Mouse (Mus musculus): ENCODE measurements at regions not wholly inside any gene's neighbourhood (a gene's known extent, or its start where the extent isn't known, plus 50 kb on each side); places are given as distances from the start of the nearest gene placed in this dataset.

DNA sequence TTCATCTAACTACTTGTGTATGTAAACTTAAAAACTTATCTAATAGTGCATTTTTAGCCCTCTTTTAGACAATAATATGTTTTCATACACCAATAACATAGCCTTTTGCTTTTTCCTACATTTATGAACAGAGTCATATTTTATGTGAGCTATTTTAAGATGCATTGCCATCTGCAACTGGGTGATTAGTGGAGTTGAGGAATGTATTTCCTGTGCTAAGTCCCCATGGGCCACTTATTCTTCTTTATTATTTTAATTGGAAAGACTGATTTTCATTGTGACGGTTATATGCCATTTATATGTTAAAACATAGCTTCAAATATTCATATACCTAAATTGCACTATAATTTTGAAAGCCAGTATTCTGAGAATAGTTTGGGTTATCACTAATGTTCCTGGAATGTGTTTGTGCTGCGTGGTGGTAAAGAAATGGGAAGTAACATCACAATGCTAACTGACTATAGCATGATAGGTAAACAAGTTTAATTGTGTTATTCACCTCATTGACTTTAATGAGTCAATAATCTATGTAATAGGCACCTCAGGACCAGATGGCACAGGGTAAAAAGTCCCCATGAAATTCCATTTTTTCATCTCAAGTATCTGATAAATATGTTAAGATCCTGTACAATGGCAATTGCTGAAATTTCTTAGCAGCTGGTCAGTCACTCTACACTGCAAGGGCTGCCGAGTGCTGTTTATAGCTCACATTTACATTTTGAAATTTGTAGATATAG lies 1671.5 kb downstream of the Efnb2 start:
- no peak overlapping the region for H3K4me3 ChIP-seq (replicated peaks)
- no peaks in the 10 kb centered on the region for H3K36me3 ChIP-seq
- no peak overlapping the region for H3K27ac ChIP-seq
- H3K9me3 ChIP-seq: no peaks in the 10 kb centered on the region
- WGBS: 81% methylated on average over 3 of the region's 3 CpGs
- H3K9ac ChIP-seq: no peak overlapping the region
- no peaks in the 10 kb centered on the region for H3K4me1 ChIP-seq (replicated peaks)
- H3K4me2 ChIP-seq (replicated peaks): no peak overlapping the region
- no peak for ATAC-seq
- no peaks in the 10 kb centered on the region for H3K27me3 ChIP-seq (replicated peaks)

DNA sequence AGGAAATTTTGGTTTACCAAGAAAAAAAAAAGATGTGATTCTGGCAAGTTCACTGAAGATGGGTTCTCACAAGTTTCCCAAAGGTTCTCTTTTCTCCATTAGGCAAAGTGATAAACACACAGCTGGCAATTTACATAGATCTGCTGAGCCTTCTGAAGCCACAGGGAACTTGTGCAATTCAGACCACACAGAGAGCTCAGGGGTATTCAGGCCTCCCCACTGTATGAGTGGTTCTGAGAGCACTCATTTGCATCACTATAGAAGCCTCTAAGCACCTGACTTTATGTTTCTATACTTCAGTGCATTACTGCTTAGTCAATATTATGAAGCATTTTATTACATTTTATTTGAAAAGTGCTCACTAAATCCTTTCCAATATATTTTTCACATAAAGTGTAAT lies 1687.1 kb downstream of the Efnb2 start:
- Histone ChIP-seq H3K27me3 (replicated peaks) (no peaks in the 10 kb centered on the region), H3K4me2 (replicated peaks) (no peak overlapping the region), H3K4me1 (replicated peaks) (no peaks in the 10 kb centered on the region), H3K9ac (no peak overlapping the region), H3K27ac (no peak overlapping the region), H3K4me3 (replicated peaks) (no peak overlapping the region), H3K36me3 (no peaks in the 10 kb centered on the region), H3K9me3 (no peaks in the 10 kb centered on the region)
- no peak for ATAC-seq

DNA sequence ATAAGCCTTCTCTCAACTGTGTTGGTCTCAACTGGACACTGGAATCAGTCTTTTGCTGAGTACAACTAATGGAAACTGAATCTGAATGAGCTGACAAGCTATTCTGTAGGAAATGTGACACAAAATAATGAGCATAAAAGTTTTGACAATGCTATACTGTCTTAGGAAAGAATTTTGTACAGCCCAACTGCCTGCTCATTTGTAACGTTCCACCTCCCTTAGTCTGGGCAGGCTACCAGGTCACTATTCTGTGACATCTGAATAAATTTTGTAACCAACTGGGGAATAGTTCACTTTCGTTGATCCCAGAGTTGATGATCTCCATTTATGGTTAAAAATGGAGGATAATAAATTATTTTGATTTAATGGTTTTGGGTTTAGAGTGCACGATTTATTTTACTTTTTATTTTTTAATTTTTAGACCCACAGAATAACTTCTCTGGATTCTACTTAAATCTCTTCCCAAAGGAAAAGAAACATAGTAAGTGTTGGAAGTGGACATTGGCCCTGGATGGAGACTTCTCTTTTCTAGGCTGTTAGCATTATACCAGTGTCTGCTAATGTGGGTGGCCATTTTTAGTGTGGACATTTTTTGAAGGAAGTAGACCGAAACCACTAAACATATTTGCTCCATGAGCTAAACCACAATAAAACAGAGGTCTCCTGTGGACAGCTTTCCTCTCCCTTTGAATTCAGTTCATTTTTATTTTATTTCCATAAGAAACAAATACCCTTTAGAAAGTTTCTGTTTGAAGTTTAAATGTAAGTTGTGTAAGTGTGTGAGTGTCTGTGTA lies 1697.8 kb downstream of the Efnb2 start:
- Histone ChIP-seq H3K4me3 (replicated peaks) (no peak overlapping the region), H3K27ac (no peak overlapping the region), H3K9ac (no peak overlapping the region), H3K27me3 (replicated peaks) (no peaks in the 10 kb centered on the region), H3K4me2 (replicated peaks) (no peak overlapping the region), H3K36me3 (no peaks in the 10 kb centered on the region), H3K4me1 (replicated peaks) (no peaks in the 10 kb centered on the region), H3K9me3 (no peaks in the 10 kb centered on the region)
- WGBS: 72% methylated on average over 4 of the region's 4 CpGs
- no peak for ATAC-seq

DNA sequence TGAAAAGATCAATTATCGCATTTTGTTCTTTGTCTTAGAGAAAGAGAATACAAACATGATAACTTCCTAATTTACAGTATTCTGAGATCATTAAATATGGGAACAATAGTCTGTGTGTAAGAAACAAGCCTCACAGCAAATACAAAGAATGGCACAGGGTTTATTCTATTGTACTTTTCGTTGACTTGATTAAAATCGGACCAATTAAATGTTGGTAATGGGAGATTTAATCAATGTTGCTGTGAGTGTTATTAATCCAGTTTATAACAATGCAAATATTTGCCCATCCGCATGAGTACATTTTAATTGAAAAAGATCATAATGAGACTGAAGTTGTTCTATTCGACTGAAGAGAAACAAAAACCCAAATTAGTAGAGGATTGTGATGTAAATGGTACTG lies 1703.0 kb downstream of the Efnb2 start:
- Histone ChIP-seq H3K4me1 (replicated peaks) (no peaks in the 10 kb centered on the region), H3K27me3 (replicated peaks) (no peaks in the 10 kb centered on the region), H3K4me2 (replicated peaks) (no peak overlapping the region), H3K4me3 (replicated peaks) (no peak overlapping the region), H3K9ac (no peak overlapping the region), H3K36me3 (no peaks in the 10 kb centered on the region), H3K9me3 (no peaks in the 10 kb centered on the region), H3K27ac (no peak overlapping the region)
- no peak for ATAC-seq
- WGBS: 88% methylated on average over 5 of the region's 5 CpGs

DNA sequence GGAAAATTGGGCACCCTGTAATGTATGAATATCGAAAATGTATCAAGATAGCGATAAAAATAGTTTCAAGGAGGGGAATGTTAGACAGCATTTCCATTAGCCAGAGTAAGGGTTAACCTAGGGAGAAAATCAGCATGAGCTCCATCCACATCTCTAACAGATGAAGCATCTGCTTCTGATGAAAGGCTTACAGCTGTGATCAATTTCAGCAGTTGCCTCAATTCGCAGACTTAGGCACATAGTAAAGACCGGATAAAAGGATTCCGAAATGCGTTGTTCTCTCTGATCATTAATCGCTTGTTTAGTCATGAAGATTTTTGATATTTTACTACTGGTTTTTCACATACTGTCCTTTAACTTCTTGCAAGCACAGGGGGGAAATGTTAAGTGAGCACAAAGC lies 1706.8 kb downstream of the Efnb2 start:
- H3K27ac ChIP-seq: no peak overlapping the region
- 82% methylated on average over 7 of the region's 7 CpGs for WGBS
- no peaks in the 10 kb centered on the region for H3K36me3 ChIP-seq
- no peaks in the 10 kb centered on the region for H3K4me1 ChIP-seq (replicated peaks)
- H3K4me3 ChIP-seq (replicated peaks): no peak overlapping the region
- no peak for ATAC-seq
- H3K4me2 ChIP-seq (replicated peaks): no peak overlapping the region
- no peaks in the 10 kb centered on the region for H3K9me3 ChIP-seq
- H3K27me3 ChIP-seq (replicated peaks): no peaks in the 10 kb centered on the region
- no peak overlapping the region for H3K9ac ChIP-seq

DNA sequence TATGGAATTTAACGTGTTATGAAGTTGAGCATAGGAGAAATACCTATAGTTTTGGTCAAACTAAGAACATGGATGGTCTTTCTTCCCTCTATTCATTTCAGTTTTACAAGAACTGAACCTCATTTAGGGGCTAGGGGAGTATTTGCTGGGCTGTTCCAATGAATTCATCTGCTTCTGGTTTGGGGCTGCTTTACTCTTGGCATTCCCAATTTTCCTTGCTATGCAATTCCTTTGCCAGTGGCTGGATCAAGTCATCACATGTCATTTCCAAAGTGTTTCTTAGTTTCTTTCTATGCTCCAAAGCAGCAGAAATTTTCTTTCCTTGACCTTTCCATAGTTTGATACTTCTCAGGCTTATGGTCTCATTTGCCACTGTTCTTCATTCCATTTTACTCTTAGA lies 1738.6 kb downstream of the Efnb2 start:
- Histone ChIP-seq H3K9me3 (no peaks in the 10 kb centered on the region), H3K27me3 (replicated peaks) (no peaks in the 10 kb centered on the region), H3K4me1 (replicated peaks) (no peaks in the 10 kb centered on the region), H3K36me3 (no peaks in the 10 kb centered on the region), H3K9ac (no peak overlapping the region), H3K4me3 (replicated peaks) (no peak overlapping the region), H3K27ac (no peak overlapping the region), H3K4me2 (replicated peaks) (no peak overlapping the region)
- no peak for ATAC-seq
- 81% methylated on average over 1 of the region's 1 CpGs for WGBS

DNA sequence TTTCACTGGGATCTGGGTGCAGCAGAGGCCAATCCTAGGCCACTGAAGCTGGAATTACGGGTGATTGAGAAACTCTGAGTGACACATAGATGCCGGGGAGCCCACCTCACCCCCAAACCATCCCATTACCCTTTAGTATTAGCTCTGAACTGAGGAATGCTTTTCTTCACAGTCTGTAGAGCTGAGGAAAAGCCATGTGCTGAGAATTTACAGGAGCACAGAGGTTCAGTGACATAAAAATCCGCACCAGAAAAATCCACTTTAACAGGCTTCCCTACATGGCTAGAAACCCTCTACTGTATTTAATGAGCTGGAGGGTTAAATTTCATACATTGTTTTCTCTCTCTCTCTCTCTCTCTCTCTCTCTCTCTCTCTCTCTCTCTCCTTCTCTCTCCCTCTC lies 1753.4 kb downstream of the Efnb2 start:
- H3K27me3 ChIP-seq (replicated peaks): no peaks in the 10 kb centered on the region
- no peak overlapping the region for H3K9ac ChIP-seq
- no peak overlapping the region for H3K27ac ChIP-seq
- H3K4me2 ChIP-seq (replicated peaks): no peak overlapping the region
- 70% methylated on average over 3 of the region's 3 CpGs for WGBS
- no peaks in the 10 kb centered on the region for H3K4me1 ChIP-seq (replicated peaks)
- H3K9me3 ChIP-seq: no peaks in the 10 kb centered on the region
- ATAC-seq: no peak
- H3K4me3 ChIP-seq (replicated peaks): no peak overlapping the region
- H3K36me3 ChIP-seq: no peaks in the 10 kb centered on the region

DNA sequence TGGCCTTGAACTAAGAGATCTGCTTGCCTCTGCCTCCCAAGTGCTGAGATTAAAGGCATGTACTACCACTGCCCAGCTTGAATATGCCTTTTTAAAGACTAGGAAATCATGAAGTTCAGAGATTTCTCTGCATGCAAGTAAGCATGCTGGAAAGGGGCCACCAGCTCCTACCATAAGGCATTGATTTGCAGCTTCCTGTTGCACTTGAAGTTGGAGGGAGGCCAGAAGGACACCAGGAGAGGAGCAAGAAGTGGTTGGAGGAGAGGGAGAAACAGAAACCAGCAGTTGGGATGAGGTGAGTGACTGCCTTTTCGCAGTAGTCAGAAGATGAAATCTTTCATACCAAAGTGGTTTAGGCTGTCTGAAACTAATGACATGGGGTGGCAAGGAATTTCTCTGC lies 1769.6 kb downstream of the Efnb2 start:
- H3K36me3 ChIP-seq: no peaks in the 10 kb centered on the region
- ATAC-seq: 0 out of 2 replicates have a peak, but pooled peaks have one; percentile 28
- H3K4me2 ChIP-seq (replicated peaks): no peak overlapping the region
- no peaks in the 10 kb centered on the region for H3K27me3 ChIP-seq (replicated peaks)
- H3K27ac ChIP-seq: no peak overlapping the region
- no peaks in the 10 kb centered on the region for H3K4me1 ChIP-seq (replicated peaks)
- 67% methylated on average over 1 of the region's 1 CpGs for WGBS
- no peaks in the 10 kb centered on the region for H3K9me3 ChIP-seq
- H3K9ac ChIP-seq: no peak overlapping the region
- no peak overlapping the region for H3K4me3 ChIP-seq (replicated peaks)

DNA sequence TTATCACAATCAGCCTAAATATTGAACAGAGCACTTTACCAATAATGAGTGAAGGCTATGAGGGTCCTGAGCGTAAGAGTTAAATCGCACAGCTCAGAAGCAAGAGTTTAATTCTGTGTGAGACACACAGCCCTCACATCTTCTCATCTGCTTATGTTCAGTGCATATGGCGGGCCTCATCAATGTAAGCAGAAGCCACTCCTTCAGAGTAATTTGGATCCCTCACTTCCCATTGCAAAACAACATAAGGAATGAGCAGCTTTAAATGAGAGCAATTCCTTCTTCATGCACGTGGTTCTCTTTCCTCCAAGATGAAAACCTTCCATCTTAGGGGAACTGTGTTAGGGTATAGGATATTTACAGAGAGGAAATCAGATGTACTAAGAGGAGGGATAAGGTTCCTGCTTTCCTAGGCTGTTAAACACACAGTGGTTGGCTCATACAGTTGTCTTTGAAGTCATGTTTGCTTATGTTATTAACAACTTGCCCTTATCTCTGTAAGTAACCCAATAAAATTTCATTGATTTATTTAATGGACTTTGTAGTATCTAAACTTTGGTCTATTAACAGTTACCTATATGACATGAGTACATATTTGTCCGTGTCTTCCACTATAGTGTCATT lies 1774.2 kb downstream of the Efnb2 start:
- Histone ChIP-seq H3K36me3 (no peaks in the 10 kb centered on the region), H3K9ac (no peak overlapping the region), H3K27ac (no peak overlapping the region), H3K9me3 (no peaks in the 10 kb centered on the region), H3K4me1 (replicated peaks) (no peaks in the 10 kb centered on the region), H3K27me3 (replicated peaks) (no peaks in the 10 kb centered on the region), H3K4me3 (replicated peaks) (no peak overlapping the region), H3K4me2 (replicated peaks) (no peak overlapping the region)
- peak; percentile 94 for ATAC-seq
- WGBS: 69% methylated on average over 5 of the region's 5 CpGs

DNA sequence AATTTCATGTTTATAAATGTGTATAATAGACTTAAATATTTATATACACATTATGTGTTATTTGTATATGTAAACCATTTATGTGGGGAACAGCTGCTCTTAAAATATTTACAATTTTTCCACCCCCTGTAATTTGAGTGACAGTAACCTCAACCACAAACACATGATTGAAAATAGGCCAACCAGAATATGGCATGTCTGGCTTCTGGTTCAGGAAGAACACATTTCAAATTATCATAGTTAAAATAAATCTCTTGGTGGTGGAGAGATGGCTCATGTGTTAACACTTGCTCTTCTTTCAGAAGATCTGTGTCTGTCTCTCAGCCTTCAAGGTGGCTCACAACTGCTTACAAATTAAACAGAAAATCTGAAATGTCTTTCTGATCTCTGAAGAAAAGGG lies 1776.2 kb downstream of the Efnb2 start:
- no peak overlapping the region for H3K4me2 ChIP-seq (replicated peaks)
- ATAC-seq: no peak
- H3K4me3 ChIP-seq (replicated peaks): no peak overlapping the region
- no peaks in the 10 kb centered on the region for H3K36me3 ChIP-seq
- H3K27ac ChIP-seq: no peak overlapping the region
- H3K27me3 ChIP-seq (replicated peaks): no peaks in the 10 kb centered on the region
- no peak overlapping the region for H3K9ac ChIP-seq
- no peaks in the 10 kb centered on the region for H3K4me1 ChIP-seq (replicated peaks)
- no peaks in the 10 kb centered on the region for H3K9me3 ChIP-seq

DNA sequence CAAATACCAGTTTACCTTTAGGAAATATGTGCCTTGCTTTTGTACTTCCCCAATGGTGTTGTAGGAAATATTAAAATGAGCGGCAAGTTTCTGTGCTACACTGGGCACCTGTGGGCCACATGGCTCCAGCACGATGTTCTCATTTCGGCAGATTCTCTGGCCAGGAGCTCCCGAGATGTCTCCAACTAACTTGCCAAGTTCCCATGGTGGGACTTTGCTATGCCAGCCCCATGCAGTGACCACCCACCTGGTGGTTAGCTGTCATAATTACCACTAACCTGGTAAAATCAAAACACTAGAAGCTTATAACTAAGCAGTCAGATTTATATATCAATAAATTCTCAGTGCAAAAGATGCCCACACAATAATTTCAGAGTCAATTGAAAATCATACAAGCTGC lies 1777.5 kb upstream of the Slc10a2 start:
- 91% methylated on average over 4 of the region's 4 CpGs for WGBS
- ATAC-seq: no peak
- no peaks in the 10 kb centered on the region for H3K4me1 ChIP-seq (replicated peaks)
- no peaks in the 10 kb centered on the region for H3K27me3 ChIP-seq (replicated peaks)
- no peak overlapping the region for H3K4me3 ChIP-seq (replicated peaks)
- no peaks in the 10 kb centered on the region for H3K36me3 ChIP-seq
- H3K9ac ChIP-seq: no peak overlapping the region
- H3K9me3 ChIP-seq: no peaks in the 10 kb centered on the region
- no peak overlapping the region for H3K4me2 ChIP-seq (replicated peaks)
- H3K27ac ChIP-seq: no peak overlapping the region

All from intestine, embryonic 15.5 days (tissue).